Mouse (Mus musculus) layer of hippocampus, adult 18-20 months (tissue): ENCODE measurements around the gene Cygb. TPM values are rescaled to one million over a fixed set of nuclear protein-coding genes. Genes with fewer than 3 reads are reported as not detected.
"Not testable (repeated sequence)": the region's sequence is repeated elsewhere in the genome, so short reads cannot be mapped to it uniquely, and the experiment has no call there.

Source experiments
- DNase-seq, 2 experiments: peaks; one replicate each; pipeline ENCODE4 v3.0.0; 2022; ENCODE audit warnings: low spot score in 2 of 2
- total RNA-seq, 2 experiments: library from RNA; stranded (reverse); gene quantifications; 2 replicates each; pipeline ENCODE4 v1.2.3; 2021

The Cygb gene
- total RNA-seq, 2 experiments from 2014 or later, result 71.3 to 80.7 TPM

- DNase-seq, result not testable (repeated sequence)
Measured at GRCm38 (mm10) chr11:116675429-116675828, 21.3 kb upstream of the Cygb start.

GRCm38 (mm10) chr11:116674616-116675379, 20.7 kb upstream of the Cygb start:
- no peak for DNase-seq

- DNase-seq, result no peak
Measured at GRCm38 (mm10) chr11:116673410-116673809, 19.3 kb upstream of the Cygb start.

GRCm38 (mm10) chr11:116672595-116672994, 18.5 kb upstream of the Cygb start:
- no peak for DNase-seq

- DNase-seq, result no peak
Measured at GRCm38 (mm10) chr11:116671845-116672434, 17.8 kb upstream of the Cygb start.

- DNase-seq, result peak; percentile 94 to 98
Measured at GRCm38 (mm10) chr11:116671112-116671844, 17.2 kb upstream of the Cygb start.

- no peak for DNase-seq
Measured at GRCm38 (mm10) chr11:116670386-116670785, 16.3 kb upstream of the Cygb start.

GRCm38 (mm10) chr11:116669787-116670365, 15.8 kb upstream of the Cygb start:
- no peak for DNase-seq

- DNase-seq, result no peak
Measured at GRCm38 (mm10) chr11:116669316-116669715, 15.2 kb upstream of the Cygb start.

- no peak for DNase-seq
Measured at GRCm38 (mm10) chr11:116668839-116669238, 14.7 kb upstream of the Cygb start.

- no peak for DNase-seq
Measured at GRCm38 (mm10) chr11:116668381-116668825, 14.3 kb upstream of the Cygb start.

- DNase-seq, result no peak
Measured at GRCm38 (mm10) chr11:116667930-116668329, 13.8 kb upstream of the Cygb start.

- not testable (repeated sequence) for DNase-seq
Measured at GRCm38 (mm10) chr11:116667012-116667411, 12.9 kb upstream of the Cygb start.

- no peak for DNase-seq
Measured at GRCm38 (mm10) chr11:116666566-116666965, 12.5 kb upstream of the Cygb start.

GRCm38 (mm10) chr11:116665289-116665688, 11.2 kb upstream of the Cygb start:
- no peak for DNase-seq

GRCm38 (mm10) chr11:116661948-116662377, 7.8 kb upstream of the Cygb start:
- peak; percentile 60 to 76 for DNase-seq

GRCm38 (mm10) chr11:116661291-116661947, 7.3 kb upstream of the Cygb start:
- DNase-seq, result peak in 1 of 2 experiments; percentile 29

- DNase-seq, result no peak
Measured at GRCm38 (mm10) chr11:116660181-116660580, 6.1 kb upstream of the Cygb start.

- DNase-seq, result no peak
Measured at GRCm38 (mm10) chr11:116659027-116659621, 5.0 kb upstream of the Cygb start.

GRCm38 (mm10) chr11:116658238-116658637, 4.1 kb upstream of the Cygb start:
- DNase-seq, result no peak
